Mouse (Mus musculus): ENCODE data around the gene Kl. TPM values are rescaled to one million over a fixed set of nuclear protein-coding genes. Genes with fewer than 3 reads are reported as not detected.

Kl gene
- polyA plus RNA-seq, 1 experiment from 2014 or later: 0.18 TPM

DNA sequence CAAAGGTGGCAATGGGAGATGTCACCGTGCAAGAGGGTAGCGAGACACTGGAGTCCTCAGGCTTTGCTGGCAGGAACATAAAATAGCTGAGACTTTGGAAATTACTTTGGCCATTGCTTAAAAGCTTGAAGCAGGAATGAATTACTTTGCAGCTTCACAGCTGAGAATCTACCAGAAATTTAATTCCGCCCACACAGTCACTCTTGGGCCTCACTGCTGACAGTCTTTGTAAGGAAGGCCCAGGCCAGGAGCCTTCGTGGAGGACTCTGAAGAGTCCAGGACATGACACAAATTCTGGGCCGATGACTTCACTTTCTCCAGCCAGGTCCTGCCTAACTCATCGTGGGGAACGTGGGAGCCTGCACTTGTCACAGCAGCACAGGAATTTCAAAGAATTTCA is 69.6 kb downstream of the Kl start:
- H3K36me3 ChIP-seq: no peaks in the 10 kb centered on the region
- 70% methylated on average over 7 of the region's 7 CpGs for WGBS

DNA sequence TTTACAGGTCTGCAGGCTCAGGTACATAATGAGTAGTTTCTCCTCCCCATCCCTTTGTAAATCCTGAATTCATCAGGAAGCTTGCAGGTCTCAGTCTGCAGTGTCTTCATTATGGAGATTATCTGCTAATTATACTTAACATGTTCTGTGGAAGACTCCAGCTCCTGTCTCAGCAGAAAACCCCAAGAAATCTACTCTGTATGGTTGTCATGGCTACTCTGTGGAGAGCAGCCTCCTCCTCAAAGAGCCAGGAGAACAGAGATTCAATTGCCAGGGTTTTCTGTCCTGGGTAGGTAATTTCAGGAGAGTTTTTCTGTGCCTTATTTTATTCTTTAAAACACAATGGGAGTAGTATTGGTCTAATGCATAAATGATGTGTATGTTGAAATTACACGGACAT is 70.5 kb downstream of the Kl start:
- no peak for DNase-seq (ENCODE audit: low spot score)
- H3K27ac ChIP-seq: 0 out of 2 replicates have a peak overlapping the region, but pooled peaks have one; percentile 67
- no peak overlapping the region for H3K4me3 ChIP-seq
- H3K27me3 ChIP-seq (ENCODE audit: insufficient read depth, poor library complexity, severe bottlenecking): no peaks in the 10 kb centered on the region
- H3K36me3 ChIP-seq: no peaks in the 10 kb centered on the region
- 10% methylated on average over 1 of the region's 1 CpGs for WGBS
- H3K9me3 ChIP-seq: no peaks in the 10 kb centered on the region
- peaks cover 21% of the 10 kb centered on the region for H3K4me1 ChIP-seq

More for the DNA sequence above, 69.6 kb downstream of the Kl start:
- Histone ChIP-seq H3K4me1 (peaks cover 21% of the 10 kb centered on the region), H3K27me3 (ENCODE audit: insufficient read depth, poor library complexity, severe bottlenecking) (no peaks in the 10 kb centered on the region), H3K4me3 (no peak overlapping the region), H3K9me3 (no peaks in the 10 kb centered on the region), H3K27ac (no peak overlapping the region)
- DNase-seq (ENCODE audit: low spot score): no peak

- no peak for DNase-seq (ENCODE audit: low spot score)
- Histone ChIP-seq H3K27me3 (ENCODE audit: insufficient read depth, poor library complexity, severe bottlenecking) (no peaks in the 10 kb centered on the region), H3K4me1 (peaks cover 21% of the 10 kb centered on the region), H3K36me3 (no peaks in the 10 kb centered on the region), H3K4me3 (peak overlapping the region; percentile 33), H3K9me3 (no peaks in the 10 kb centered on the region), H3K27ac (peak overlapping the region; percentile 67; the same call in 1 of the 2 replicates)
- WGBS: 8% methylated on average over 8 of the region's 8 CpGs
These were observed 71.1 kb downstream of the Kl start for GRCm38 (mm10) chr5:151023461-151023860.

DNA sequence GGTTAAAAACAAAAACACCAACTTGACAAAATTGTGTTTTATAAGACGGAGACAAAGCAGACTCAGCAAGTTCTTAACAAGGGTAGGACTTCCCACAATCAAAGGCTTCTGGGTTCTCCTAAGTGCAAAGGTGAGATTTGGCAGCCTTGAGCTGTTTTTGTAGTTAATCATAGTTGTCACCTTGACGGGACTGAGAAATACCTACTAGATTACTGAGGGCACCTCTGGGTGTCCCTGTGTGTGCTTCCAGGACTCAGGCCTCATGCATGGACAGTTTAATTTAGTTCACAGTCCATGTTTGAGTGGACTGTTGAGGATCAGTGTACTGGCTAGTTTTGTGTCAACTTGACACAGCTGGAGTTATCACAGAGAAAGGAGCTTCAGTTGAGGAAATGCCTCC is 72.1 kb downstream of the Kl start:
- 65% methylated on average over 2 of the region's 2 CpGs for WGBS
- Histone ChIP-seq H3K9me3 (no peaks in the 10 kb centered on the region), H3K27ac (no peak overlapping the region), H3K27me3 (ENCODE audit: insufficient read depth, poor library complexity, severe bottlenecking) (no peaks in the 10 kb centered on the region), H3K4me3 (no peak overlapping the region), H3K4me1 (peaks cover 21% of the 10 kb centered on the region), H3K36me3 (no peaks in the 10 kb centered on the region)
- DNase-seq (ENCODE audit: low spot score): no peak

- H3K27ac ChIP-seq: no peak overlapping the region
- WGBS: 57% methylated on average over 4 of the region's 4 CpGs
These were observed 73.7 kb downstream of the Kl start for GRCm38 (mm10) chr5:151026069-151026468.

DNA sequence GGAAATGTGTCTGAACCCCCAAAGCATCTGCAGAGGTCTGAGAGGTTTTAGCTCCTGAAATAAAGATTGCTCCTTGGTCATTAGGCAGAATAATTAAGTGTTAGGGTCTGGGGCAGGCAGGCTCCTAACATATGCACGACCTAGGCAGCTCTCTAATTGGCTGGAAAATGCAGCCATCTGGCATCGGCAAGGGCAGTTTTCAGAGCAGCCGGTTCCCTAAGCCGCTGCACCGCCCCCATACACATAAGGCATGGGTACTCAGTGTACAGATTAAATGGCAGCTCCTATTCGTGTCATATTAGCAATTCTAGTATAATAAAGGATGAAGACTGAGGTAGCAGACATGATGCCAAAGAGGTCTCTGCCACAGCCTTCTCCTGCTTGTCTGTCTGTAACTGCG is 74.8 kb downstream of the Kl start:
- DNase-seq (ENCODE audit: low spot score): no peak
- Histone ChIP-seq H3K36me3 (no peaks in the 10 kb centered on the region), H3K9me3 (no peaks in the 10 kb centered on the region), H3K27me3 (ENCODE audit: insufficient read depth, poor library complexity, severe bottlenecking) (no peaks in the 10 kb centered on the region), H3K4me1 (peaks cover 18% of the 10 kb centered on the region), H3K27ac (no peak overlapping the region), H3K4me3 (no peak overlapping the region)
- WGBS: 60% methylated on average over 7 of the region's 7 CpGs

More at GRCm38 (mm10) chr5:151026069-151026468, 73.7 kb downstream of the Kl start:
- H3K27me3 ChIP-seq (ENCODE audit: insufficient read depth, poor library complexity, severe bottlenecking): no peaks in the 10 kb centered on the region
- no peak overlapping the region for H3K4me3 ChIP-seq
- no peak for DNase-seq (ENCODE audit: low spot score)
- no peaks in the 10 kb centered on the region for H3K9me3 ChIP-seq
- H3K36me3 ChIP-seq: no peaks in the 10 kb centered on the region
- peaks cover 12% of the 10 kb centered on the region for H3K4me1 ChIP-seq

DNA sequence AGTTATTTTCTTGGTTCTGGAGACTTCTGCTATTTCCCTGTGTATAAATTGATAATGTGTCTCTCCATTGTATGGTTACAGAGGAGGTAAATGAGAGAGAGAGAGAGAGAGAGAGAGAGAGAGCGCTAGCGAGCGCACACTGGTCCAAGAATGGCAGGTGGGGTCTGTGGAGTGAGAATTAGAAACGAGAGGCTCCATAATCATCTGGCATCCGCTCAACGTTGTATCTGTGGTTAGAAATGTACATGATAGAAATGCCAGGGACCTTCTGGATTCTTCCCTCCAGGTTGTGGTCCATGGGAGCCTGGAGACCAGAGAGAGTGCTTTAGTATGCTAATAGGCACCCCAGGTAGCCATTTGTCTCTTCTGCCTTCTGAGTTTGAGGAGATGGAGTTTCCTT is 76.5 kb downstream of the Kl start:
- Histone ChIP-seq H3K27me3 (ENCODE audit: insufficient read depth, poor library complexity, severe bottlenecking) (no peaks in the 10 kb centered on the region), H3K4me1 (peaks cover 8% of the 10 kb centered on the region), H3K36me3 (no peaks in the 10 kb centered on the region), H3K27ac (no peak overlapping the region), H3K9me3 (no peaks in the 10 kb centered on the region), H3K4me3 (no peak overlapping the region)
- no peak for DNase-seq (ENCODE audit: low spot score)
- 76% methylated on average over 6 of the region's 6 CpGs for WGBS

- peaks cover 9% of the 10 kb centered on the region; the same call in 1 of the 2 replicates for H3K4me1 ChIP-seq
- H3K36me3 ChIP-seq: no peaks in the 10 kb centered on the region
- no peaks in the 10 kb centered on the region for H3K27me3 ChIP-seq (ENCODE audit: insufficient read depth, poor library complexity, severe bottlenecking)
- no peaks in the 10 kb centered on the region for H3K9me3 ChIP-seq
- DNase-seq (ENCODE audit: low spot score): no peak
- no peak overlapping the region for H3K4me3 ChIP-seq
- peak overlapping the region; percentile 36; the same call in 1 of the 2 replicates for H3K27ac ChIP-seq
- 51% methylated on average over 9 of the region's 9 CpGs for WGBS
These were observed 82.5 kb downstream of the Kl start for GRCm38 (mm10) chr5:151034715-151035512.

GRCm38 (mm10) chr5:151037871-151038270 is 85.5 kb downstream of the Kl start:
- 87% methylated on average over 7 of the region's 7 CpGs for WGBS
- no peaks in the 10 kb centered on the region for H3K36me3 ChIP-seq
- H3K9me3 ChIP-seq: no peaks in the 10 kb centered on the region
- H3K4me3 ChIP-seq: no peak overlapping the region
- 0 out of 2 replicates have a peak, but pooled peaks cover 3% of the 10 kb centered on the region for H3K4me1 ChIP-seq
- no peak overlapping the region for H3K27ac ChIP-seq
- no peak for DNase-seq (ENCODE audit: low spot score)
- H3K27me3 ChIP-seq (ENCODE audit: insufficient read depth, poor library complexity, severe bottlenecking): no peaks in the 10 kb centered on the region

GRCm38 (mm10) chr5:151042911-151043310 is 90.5 kb downstream of the Kl start:
- Histone ChIP-seq H3K27ac (no peak overlapping the region), H3K4me3 (no peak overlapping the region), H3K27me3 (ENCODE audit: insufficient read depth, poor library complexity, severe bottlenecking) (no peaks in the 10 kb centered on the region), H3K9me3 (no peaks in the 10 kb centered on the region), H3K4me1 (no peaks in the 10 kb centered on the region), H3K36me3 (no peaks in the 10 kb centered on the region; the same call in 1 of the 2 replicates)
- 91% methylated on average over 5 of the region's 5 CpGs for WGBS
- no peak for DNase-seq (ENCODE audit: low spot score)
